ENCODE assay signal across 15 mouse cellular contexts in genomic region chr2:30697851-30698250, GRCm38 (mm10).
DNase-seq lines count a peak whose midpoint lies in the region; ATAC-seq and TF ChIP-seq lines count a peak whose summit lies in the region.
"Had no signal": no experiment of that assay in that cellular context is flagged by ENCODE, and none has a peak within 500 bp of the region (broad histone marks: within the 10 kb centered on the region; RNA-seq: fewer than 3 reads in every experiment).

No protein-coding gene starts in this region.

- H3K9me3 ChIP-seq in forebrain, embryonic 15.5 days = no peaks in the 10 kb centered on the region
- no peaks in the 10 kb centered on the region for H3K9me3 ChIP-seq in forebrain, embryonic 16.5 days (ENCODE audit: control insufficient read depth, low read length)
- H3K9me3 ChIP-seq in kidney, embryonic 16.5 days (ENCODE audit: low read length) = no peaks in the 10 kb centered on the region
- H3K9me3 ChIP-seq in hindbrain, embryonic 12.5 days (replicated peaks) = no peaks in the 10 kb centered on the region
- no peaks in the 10 kb centered on the region for H3K9me3 ChIP-seq in hindbrain, postnatal 0 days (ENCODE audit: low read length)
- H3K9me3 ChIP-seq: heart, embryonic 15.5 days; intestine, embryonic 15.5 days; limb, embryonic 12.5 days; liver, embryonic 15.5 days had no signal

- H3K4me2 ChIP-seq in forebrain, embryonic 15.5 days (replicated peaks) = no peak overlapping the region
- H3K4me2 ChIP-seq in forebrain, embryonic 16.5 days (ENCODE audit: low read length) = no peak overlapping the region
- H3K4me2 ChIP-seq in kidney, embryonic 16.5 days (replicated peaks; ENCODE audit: low read depth, low read length) = no peak overlapping the region
- no peak overlapping the region for H3K4me2 ChIP-seq in hindbrain, embryonic 12.5 days (replicated peaks)
- H3K4me2 ChIP-seq in hindbrain, postnatal 0 days (ENCODE audit: low read depth, low read length) = no peak overlapping the region
- H3K4me2 ChIP-seq: heart, embryonic 15.5 days; intestine, embryonic 15.5 days; limb, embryonic 12.5 days; liver, embryonic 15.5 days had no signal

- no peak overlapping the region for H3K9ac ChIP-seq in forebrain, embryonic 15.5 days (replicated peaks)
- H3K9ac ChIP-seq in forebrain, embryonic 16.5 days (replicated peaks; ENCODE audit: low read depth, low read length) = no peak overlapping the region
- peak overlapping the region; percentile 3; the same call in 1 of the 2 replicates for H3K9ac ChIP-seq in kidney, embryonic 16.5 days (replicated peaks; ENCODE audit: low read length)
- H3K9ac ChIP-seq in hindbrain, embryonic 12.5 days = peak overlapping the region; percentile 13; the same call in 1 of the 2 replicates
- no peak overlapping the region for H3K9ac ChIP-seq in hindbrain, postnatal 0 days (replicated peaks; ENCODE audit: low read length)
- H3K9ac ChIP-seq: heart, embryonic 15.5 days; intestine, embryonic 15.5 days; limb, embryonic 12.5 days; liver, embryonic 15.5 days had no signal

- WGBS in forebrain, embryonic 15.5 days = 86% methylated on average over 2 of the region's 2 CpGs
- 90% methylated on average over 2 of the region's 2 CpGs for WGBS in forebrain, embryonic 16.5 days
- WGBS in kidney, embryonic 16.5 days = 61% methylated on average over 2 of the region's 2 CpGs
- WGBS in kidney, adult 2 months = 70% methylated on average over 2 of the region's 2 CpGs
- 82% methylated on average over 2 of the region's 2 CpGs for WGBS in hindbrain, embryonic 12.5 days
- WGBS in hindbrain, postnatal 0 days = 66% methylated on average over 2 of the region's 2 CpGs

- H3K4me3 ChIP-seq in forebrain, embryonic 15.5 days = no peak overlapping the region
- H3K4me3 ChIP-seq in forebrain, embryonic 16.5 days (replicated peaks; ENCODE audit: low read length) = no peak overlapping the region
- no peak overlapping the region for H3K4me3 ChIP-seq in kidney, embryonic 16.5 days (ENCODE audit: low read length)
- no peak overlapping the region for H3K4me3 ChIP-seq in kidney, adult 2 months (ENCODE audit: insufficient read depth, low read depth, low read length)
- H3K4me3 ChIP-seq in hindbrain, embryonic 12.5 days = no peak overlapping the region
- no peak overlapping the region for H3K4me3 ChIP-seq in hindbrain, postnatal 0 days (ENCODE audit: low read length)
- H3K4me3 ChIP-seq: heart, embryonic 15.5 days; intestine, embryonic 15.5 days; limb, embryonic 12.5 days; liver, embryonic 15.5 days had no signal

- peaks cover 54% of the 10 kb centered on the region for H3K4me1 ChIP-seq in forebrain, embryonic 15.5 days
- H3K4me1 ChIP-seq in forebrain, embryonic 16.5 days (replicated peaks; ENCODE audit: control insufficient read depth, insufficient read depth, low read length) = peaks cover 39% of the 10 kb centered on the region
- H3K4me1 ChIP-seq in kidney, embryonic 16.5 days (ENCODE audit: insufficient read depth, low read length) = peaks cover 38% of the 10 kb centered on the region
- peaks cover 42% of the 10 kb centered on the region for H3K4me1 ChIP-seq in kidney, adult 2 months (ENCODE audit: control insufficient read depth, insufficient read depth, low read length)
- peaks cover 65% of the 10 kb centered on the region for H3K4me1 ChIP-seq in hindbrain, embryonic 12.5 days
- peaks cover 27% of the 10 kb centered on the region for H3K4me1 ChIP-seq in hindbrain, postnatal 0 days (ENCODE audit: insufficient read depth, low read length)

- no peaks in the 10 kb centered on the region for H3K36me3 ChIP-seq in forebrain, embryonic 15.5 days
- H3K36me3 ChIP-seq in forebrain, embryonic 16.5 days (ENCODE audit: control insufficient read depth, insufficient read depth) = no peaks in the 10 kb centered on the region
- no peaks in the 10 kb centered on the region for H3K36me3 ChIP-seq in kidney, embryonic 16.5 days (ENCODE audit: insufficient read depth, low read length)
- no peaks in the 10 kb centered on the region for H3K36me3 ChIP-seq in kidney, adult 2 months (ENCODE audit: control insufficient read depth, insufficient read depth, low read length)
- no peaks in the 10 kb centered on the region for H3K36me3 ChIP-seq in hindbrain, embryonic 12.5 days
- no peaks in the 10 kb centered on the region for H3K36me3 ChIP-seq in hindbrain, postnatal 0 days (ENCODE audit: insufficient read depth, low read length)
- H3K36me3 ChIP-seq: heart, embryonic 15.5 days; intestine, embryonic 15.5 days; limb, embryonic 12.5 days; liver, embryonic 15.5 days had no signal

- no peak for TF ChIP-seq POLR2A in kidney, adult 2 months (IDR thresholded peaks at IDR 0.05; ENCODE audit: low read depth, low read length)

- ATAC-seq in forebrain, embryonic 15.5 days (replicated peaks) = no peak
- ATAC-seq in forebrain, embryonic 16.5 days = no peak
- ATAC-seq in kidney, embryonic 16.5 days (ENCODE audit: low FRiP score, low TSS enrichment) = no peak
- ATAC-seq in hindbrain, embryonic 12.5 days (ENCODE audit: low FRiP score) = no peak
- ATAC-seq in hindbrain, postnatal 0 days = no peak
- ATAC-seq in erythroid progenitor cell, adult 5-6 weeks (replicated peaks; ENCODE audit: low FRiP score, poor library complexity, severe bottlenecking) = no peak
- ATAC-seq: CD4-positive, CD25-positive, alpha-beta regulatory T cell, adult 4 months; intestine, embryonic 15.5 days had no signal

- no peak for DNase-seq in kidney, adult 2 months
- no peak for DNase-seq in hindbrain, postnatal 0 days (ENCODE audit: low spot score)
- DNase-seq: cerebellum, adult 18-20 months; right cerebral cortex, postnatal 4 days had no signal

- H3K27me3 ChIP-seq in forebrain, embryonic 15.5 days = no peaks in the 10 kb centered on the region
- H3K27me3 ChIP-seq in forebrain, embryonic 16.5 days (replicated peaks; ENCODE audit: control insufficient read depth, insufficient read depth, low read length) = no peaks in the 10 kb centered on the region
- H3K27me3 ChIP-seq in kidney, embryonic 16.5 days (ENCODE audit: insufficient read depth, low read length) = no peaks in the 10 kb centered on the region
- H3K27me3 ChIP-seq in kidney, adult 2 months (replicated peaks; ENCODE audit: control insufficient read depth, insufficient read depth, low read length) = no peaks in the 10 kb centered on the region
- H3K27me3 ChIP-seq in hindbrain, embryonic 12.5 days = no peaks in the 10 kb centered on the region
- H3K27me3 ChIP-seq in hindbrain, postnatal 0 days (ENCODE audit: insufficient read depth, low read length) = no peaks in the 10 kb centered on the region
- H3K27me3 ChIP-seq: heart, embryonic 15.5 days; intestine, embryonic 15.5 days; limb, embryonic 12.5 days had no signal

- H3K27ac ChIP-seq in forebrain, embryonic 15.5 days (replicated peaks) = peak overlapping the region; percentile 0; the same call in 1 of the 2 replicates
- no peak overlapping the region for H3K27ac ChIP-seq in forebrain, embryonic 16.5 days (ENCODE audit: low read length)
- H3K27ac ChIP-seq in kidney, embryonic 16.5 days (ENCODE audit: low read length) = no peak overlapping the region
- no peak overlapping the region for H3K27ac ChIP-seq in kidney, adult 2 months (ENCODE audit: insufficient read depth, low read depth, low read length)
- H3K27ac ChIP-seq in hindbrain, embryonic 12.5 days = peak overlapping the region; percentile 67
- H3K27ac ChIP-seq in hindbrain, postnatal 0 days = 0 out of 2 replicates have a peak overlapping the region, but pooled peaks have one; percentile 41
- H3K27ac ChIP-seq: intestine, embryonic 15.5 days; limb, embryonic 12.5 days; liver, embryonic 15.5 days; macrophage had no signal

- TF ChIP-seq CTCF in kidney, adult 2 months (conservative IDR thresholded peaks at IDR 0.05; ENCODE audit: insufficient read depth, insufficient read length, low read depth, low read length) = no peak
- TF ChIP-seq CTCF in hindbrain, postnatal 0 days (IDR thresholded peaks at IDR 0.05; ENCODE audit: low read depth) = no peak

Comparison
In these comparisons a context has a peak if more than half of its experiments do, and no peak if none do; other contexts are left out.
1. H3K27ac ChIP-seq: peak in forebrain, embryonic 15.5 days (single experiment), hindbrain, embryonic 12.5 days (single experiment) and hindbrain, postnatal 0 days (single experiment); none in forebrain, embryonic 16.5 days (single experiment), kidney, embryonic 16.5 days (single experiment) and kidney, adult 2 months (single experiment).
2. H3K9ac ChIP-seq: peak in kidney, embryonic 16.5 days (single experiment) and hindbrain, embryonic 12.5 days (single experiment); none in forebrain, embryonic 15.5 days (single experiment), forebrain, embryonic 16.5 days (single experiment) and hindbrain, postnatal 0 days (single experiment).